Mouse (Mus musculus) heart, postnatal 0 days (tissue): Measurements from ENCODE around the gene Aatf.

Source experiments
- CTCF ChIP-seq: IDR thresholded peaks from 2 replicates; pipeline ENCODE4 v1.5.1; 2016; ENCODE audit warnings: antibody characterized with exemption, control low read depth, low read depth
- EP300 ChIP-seq: IDR thresholded peaks from 2 replicates; pipeline ENCODE4 v1.6.1; 2016; ENCODE audit warnings: antibody characterized with exemption, low read depth

DNA sequence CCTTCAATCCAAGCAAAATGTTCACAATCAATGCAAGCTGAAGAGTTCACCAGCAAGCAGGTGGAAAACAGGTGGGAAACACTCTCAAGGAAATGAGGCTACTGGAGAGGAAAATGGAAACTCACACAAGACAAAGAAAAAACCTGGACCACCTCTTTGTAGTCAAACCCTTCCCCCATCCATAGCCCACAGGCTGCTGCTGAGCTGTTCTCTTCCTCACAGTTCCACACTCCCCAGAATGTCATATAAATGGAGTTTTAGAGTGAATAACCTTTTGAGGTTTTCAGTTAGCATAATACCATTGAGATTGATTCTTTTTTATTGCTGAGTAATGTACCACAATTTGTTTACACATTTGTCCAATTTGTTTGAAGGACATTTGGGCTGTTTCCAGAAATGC lies 16.4 kb downstream of the Aatf start:
- no peak for TF ChIP-seq CTCF
- no peak for TF ChIP-seq EP300
